Mouse (Mus musculus): ENCODE measurements around the gene Mrpl58.
A peak's percentile ranks its signal among the peaks of the same experiment; 100 is the strongest.
"Not testable (repeated sequence)": the region's sequence is repeated elsewhere in the genome, so short reads cannot be mapped to it uniquely, and the experiment has no call there.

Mrpl58 gene

GRCm38 (mm10) chr11:115427482-115428331 is 24.2 kb downstream of the Mrpl58 start:
- DNase-seq (ENCODE audit: low spot score in 2 of 2) = peak; percentile 72 to 80

GRCm38 (mm10) chr11:115429307-115429706 is 25.8 kb downstream of the Mrpl58 start:
- DNase-seq (ENCODE audit: low spot score in 2 of 2) = no peak

GRCm38 (mm10) chr11:115430561-115430960 is 27.0 kb downstream of the Mrpl58 start:
- no peak for DNase-seq (ENCODE audit: low spot score in 2 of 2)

- DNase-seq (ENCODE audit: low spot score in 2 of 2) = no peak
These were observed 29.3 kb downstream of the Mrpl58 start for GRCm38 (mm10) chr11:115432814-115433213.

GRCm38 (mm10) chr11:115433342-115433741 is 29.8 kb downstream of the Mrpl58 start:
- no peak for DNase-seq (ENCODE audit: low spot score in 2 of 2)

- DNase-seq (ENCODE audit: low spot score in 2 of 2) = no peak
These were observed 32.2 kb downstream of the Mrpl58 start for GRCm38 (mm10) chr11:115435596-115436337.

GRCm38 (mm10) chr11:115437571-115438122 is 34.1 kb downstream of the Mrpl58 start:
- no peak for DNase-seq (ENCODE audit: low spot score in 2 of 2)

- DNase-seq (ENCODE audit: low spot score in 2 of 2) = no peak
These were observed 35.8 kb downstream of the Mrpl58 start for GRCm38 (mm10) chr11:115439326-115439725.

GRCm38 (mm10) chr11:115439906-115440595 is 36.5 kb downstream of the Mrpl58 start, which contains the start of gene Trim80:
Gene Trim80 (plus strand): TSS chr11:115440545.
- DNase-seq (ENCODE audit: low spot score in 2 of 2) = no peak

- DNase-seq (ENCODE audit: low spot score in 2 of 2) = no peak
These were observed 37.9 kb downstream of the Mrpl58 start for GRCm38 (mm10) chr11:115441417-115441816.

GRCm38 (mm10) chr11:115446906-115447305 is 43.4 kb downstream of the Mrpl58 start:
- no peak for DNase-seq (ENCODE audit: low spot score in 2 of 2)

- DNase-seq (ENCODE audit: low spot score in 2 of 2) = no peak
These were observed 43.9 kb downstream of the Mrpl58 start for GRCm38 (mm10) chr11:115447321-115447885.

GRCm38 (mm10) chr11:115448075-115448474 is 44.5 kb downstream of the Mrpl58 start:
- no peak for DNase-seq (ENCODE audit: low spot score in 2 of 2)

GRCm38 (mm10) chr11:115448998-115449397 is 45.4 kb downstream of the Mrpl58 start:
- no peak for DNase-seq (ENCODE audit: low spot score in 2 of 2)

- DNase-seq (ENCODE audit: low spot score in 2 of 2) = no peak
These were observed 46.6 kb downstream of the Mrpl58 start for GRCm38 (mm10) chr11:115450176-115450575.

GRCm38 (mm10) chr11:115451781-115452241 is 48.3 kb downstream of the Mrpl58 start:
- no peak for DNase-seq (ENCODE audit: low spot score in 2 of 2)

GRCm38 (mm10) chr11:115452281-115452860 is 48.8 kb downstream of the Mrpl58 start:
- no peak for DNase-seq (ENCODE audit: low spot score in 2 of 2)

GRCm38 (mm10) chr11:115453306-115453705 is 49.8 kb downstream of the Mrpl58 start:
- no peak for DNase-seq (ENCODE audit: low spot score in 2 of 2)

GRCm38 (mm10) chr11:115454822-115455221 is 51.3 kb downstream of the Mrpl58 start:
- not testable (repeated sequence) for DNase-seq (ENCODE audit: low spot score in 2 of 2)

- no peak for DNase-seq (ENCODE audit: low spot score in 2 of 2)
These were observed 52.1 kb downstream of the Mrpl58 start for GRCm38 (mm10) chr11:115455619-115456018.

GRCm38 (mm10) chr11:115456182-115456581 is 52.6 kb downstream of the Mrpl58 start:
- DNase-seq (ENCODE audit: low spot score in 2 of 2) = no peak

All from frontal cortex, postnatal 36 days (tissue).